ENCODE assay signal across 8 mouse cellular contexts in genomic region chr7:67514893-67515292, GRCm38 (mm10).
DNase-seq lines count a peak whose midpoint lies in the region; ATAC-seq and TF ChIP-seq lines count a peak whose summit lies in the region.

No protein-coding gene starts in this region.

- H3K9ac ChIP-seq in liver, adult 2 months (ENCODE audit: low read depth, low read length): no peak overlapping the region
- H3K9ac ChIP-seq in liver, embryonic 12.5 days: no peak overlapping the region
- H3K9ac ChIP-seq in heart, embryonic 11.5 days (ENCODE audit: low read depth, low read length): 0 out of 2 replicates have a peak overlapping the region, but pooled peaks have one; percentile 28
- H3K9ac ChIP-seq in stomach, embryonic 16.5 days (ENCODE audit: low read length): 0 out of 2 replicates have a peak overlapping the region, but pooled peaks have one; percentile 23

- 28% methylated on average over 10 of the region's 10 CpGs for whole genome bisulfite sequencing in liver, adult 2 months
- 51% methylated on average over 10 of the region's 10 CpGs for WGBS in liver, embryonic 12.5 days (ENCODE audit: insufficient replicate concordance)
- 34% methylated on average over 10 of the region's 10 CpGs for WGBS in heart, embryonic 11.5 days (ENCODE audit: insufficient replicate concordance)
- 33% methylated on average over 10 of the region's 10 CpGs for WGBS in stomach, embryonic 16.5 days

- TF ChIP-seq POLR2A in liver, adult 2 months (IDR thresholded peaks at IDR 0.05; ENCODE audit: extremely low read depth, insufficient read depth, low read length): no peak

- H3K79me2 ChIP-seq in liver, adult 2 months (ENCODE audit: control insufficient read depth, insufficient read depth, low read length): no peaks in the 10 kb centered on the region

- H3K36me3 ChIP-seq in liver, adult 2 months (ENCODE audit: control insufficient read depth, insufficient read depth, low read length): peaks cover 16% of the 10 kb centered on the region; the same call in 1 of the 2 replicates
- no peaks in the 10 kb centered on the region for H3K36me3 ChIP-seq in liver, embryonic 12.5 days
- H3K36me3 ChIP-seq in heart, embryonic 11.5 days (ENCODE audit: control insufficient read depth, insufficient read depth, low read length): no peaks in the 10 kb centered on the region
- H3K36me3 ChIP-seq in stomach, embryonic 16.5 days (ENCODE audit: control insufficient read depth, insufficient read depth, low read length): no peaks in the 10 kb centered on the region

- ATAC-seq in liver, embryonic 12.5 days: no peak
- no peak for ATAC-seq in heart, embryonic 11.5 days (replicated peaks; ENCODE audit: insufficient number of reproducible peaks, low FRiP score, low TSS enrichment)
- peak; percentile 53; the same call in 1 of the 2 replicates for ATAC-seq in stomach, embryonic 16.5 days (ENCODE audit: insufficient read depth, low FRiP score)

- H3K27ac ChIP-seq in liver, adult 2 months (replicated peaks; ENCODE audit: insufficient read depth, low read depth, low read length): no peak overlapping the region
- H3K27ac ChIP-seq in liver, embryonic 12.5 days: no peak overlapping the region
- no peak overlapping the region for H3K27ac ChIP-seq in heart, embryonic 11.5 days (ENCODE audit: low read depth, low read length)
- H3K27ac ChIP-seq in stomach, embryonic 16.5 days (ENCODE audit: low read length): no peak overlapping the region

- no peak for TF ChIP-seq CTCF in liver, adult 2 months (IDR thresholded peaks at IDR 0.05; ENCODE audit: low read depth, low read length)

- no peaks in the 10 kb centered on the region for H3K9me3 ChIP-seq in liver, embryonic 12.5 days (replicated peaks)
- H3K9me3 ChIP-seq in heart, embryonic 11.5 days (replicated peaks; ENCODE audit: control insufficient read depth, low read length): no peaks in the 10 kb centered on the region
- H3K9me3 ChIP-seq in stomach, embryonic 16.5 days (replicated peaks; ENCODE audit: control insufficient read depth, low read length): no peaks in the 10 kb centered on the region

- H3K4me3 ChIP-seq in liver, adult 2 months (ENCODE audit: insufficient read depth, low read depth, low read length): no peak overlapping the region
- H3K4me3 ChIP-seq in liver, embryonic 12.5 days: no peak overlapping the region
- H3K4me3 ChIP-seq in heart, embryonic 11.5 days (ENCODE audit: low read depth, low read length): no peak overlapping the region
- H3K4me3 ChIP-seq in stomach, embryonic 16.5 days (replicated peaks; ENCODE audit: low read length): no peak overlapping the region

- DNase-seq in liver, adult 2 months (ENCODE audit: extremely low read depth, low read depth, low spot score): peak; percentile 95
- DNase-seq in kidney, postnatal 14 days: peak; percentile 74
- no peak for DNase-seq in B cell, adult 2 months
- DNase-seq in natural killer cell, adult 2 months (ENCODE audit: low spot score in 2 of 2): no peak
- DNase-seq in urinary bladder, adult 2 months (ENCODE audit: low spot score): no peak

- no peak overlapping the region for H3K4me2 ChIP-seq in liver, embryonic 12.5 days
- no peak overlapping the region; the same call in 1 of the 2 replicates for H3K4me2 ChIP-seq in heart, embryonic 11.5 days
- no peak overlapping the region for H3K4me2 ChIP-seq in stomach, embryonic 16.5 days (ENCODE audit: low read depth, low read length)

- no peaks in the 10 kb centered on the region for H3K27me3 ChIP-seq in liver, adult 2 months (ENCODE audit: control insufficient read depth, insufficient read depth, low read length)
- H3K27me3 ChIP-seq in liver, embryonic 12.5 days (replicated peaks): no peaks in the 10 kb centered on the region
- no peaks in the 10 kb centered on the region for H3K27me3 ChIP-seq in heart, embryonic 11.5 days (ENCODE audit: control insufficient read depth, insufficient read depth, low read length)
- H3K27me3 ChIP-seq in stomach, embryonic 16.5 days (ENCODE audit: control insufficient read depth, insufficient read depth, low read length): no peaks in the 10 kb centered on the region

- peaks cover 6% of the 10 kb centered on the region for H3K4me1 ChIP-seq in liver, adult 2 months (ENCODE audit: control insufficient read depth, insufficient read depth, low read length)
- no peaks in the 10 kb centered on the region for H3K4me1 ChIP-seq in liver, embryonic 12.5 days
- peaks cover 9% of the 10 kb centered on the region; the same call in 1 of the 2 replicates for H3K4me1 ChIP-seq in heart, embryonic 11.5 days (ENCODE audit: control insufficient read depth, insufficient read depth, low read length)
- peaks cover 8% of the 10 kb centered on the region for H3K4me1 ChIP-seq in stomach, embryonic 16.5 days (ENCODE audit: control insufficient read depth, insufficient read depth, low read length)

Comparison
In these comparisons a context has a peak if more than half of its experiments do, and no peak if none do; other contexts are left out.
1. DNase-seq: peak in liver, adult 2 months (single experiment) and kidney, postnatal 14 days (single experiment); none in B cell, adult 2 months (0 of 2), natural killer cell, adult 2 months (0 of 2) and urinary bladder, adult 2 months (single experiment).
2. H3K9ac ChIP-seq: peak in heart, embryonic 11.5 days (single experiment) and stomach, embryonic 16.5 days (single experiment); none in liver, adult 2 months (single experiment) and liver, embryonic 12.5 days (single experiment).